In genomic region chr13:69536021-69536420, GRCm38 (mm10) we compare ENCODE assay signal across 9 mouse cellular contexts. TPM values are rescaled to one million over a fixed set of nuclear protein-coding genes. Genes with fewer than 3 reads are reported as not detected.
DNase-seq lines count a peak whose midpoint lies in the region; ATAC-seq and TF ChIP-seq lines count a peak whose summit lies in the region.
"Had no signal": no experiment of that assay in that cellular context is flagged by ENCODE, and none has a peak within 500 bp of the region (broad histone marks: within the 10 kb centered on the region; RNA-seq: fewer than 3 reads in every experiment).

No protein-coding gene starts in this region.

- H3K79me2 ChIP-seq in heart, adult 2 months (replicated peaks; ENCODE audit: control insufficient read depth, insufficient read depth, low read length): peaks cover 5% of the 10 kb centered on the region; the same call in 1 of the 2 replicates
- H3K79me2 ChIP-seq in MEL (ENCODE audit: control insufficient read depth, insufficient read depth, low read length, poor library complexity): peaks cover 34% of the 10 kb centered on the region

- intact Hi-C loops in heart, adult 2 months (cut with DNase I): loop anchor here (2.0 to 10.0 kb wide), 2 partner anchors 77 to 951 kb away; partner anchors contain the start of genes Fastkd3 and Mtrr
- intact Hi-C loops in left cerebral cortex, postnatal 14 days (cut with DNase I): no loop called here

- 73% methylated on average over 4 of the region's 4 CpGs for WGBS in heart, embryonic 12.5 days
- 72% methylated on average over 4 of the region's 4 CpGs for WGBS in heart, adult 2 months
- 78% methylated on average over 4 of the region's 4 CpGs for WGBS in hindbrain, embryonic 14.5 days
- 67% methylated on average over 4 of the region's 4 CpGs for WGBS in liver, postnatal 0 days (ENCODE audit: insufficient replicate concordance)

- H3K27me3 ChIP-seq in heart, embryonic 12.5 days (replicated peaks): no peaks in the 10 kb centered on the region
- no peaks in the 10 kb centered on the region for H3K27me3 ChIP-seq in heart, adult 2 months (ENCODE audit: control insufficient read depth, insufficient read depth, low read length)
- H3K27me3 ChIP-seq in MEL (ENCODE audit: control insufficient read depth in 1 of 2, insufficient read depth in 2 of 2, low read length in 2 of 2): no peaks in the 10 kb centered on the region
- no peaks in the 10 kb centered on the region for H3K27me3 ChIP-seq in hindbrain, embryonic 14.5 days (ENCODE audit: control insufficient read depth, insufficient read depth, low read length)
- no peaks in the 10 kb centered on the region for H3K27me3 ChIP-seq in liver, postnatal 0 days (ENCODE audit: insufficient read depth, low read length)

- H3K4me2 ChIP-seq in heart, embryonic 12.5 days: peak overlapping the region; percentile 91
- peak overlapping the region; percentile 78 for H3K4me2 ChIP-seq in hindbrain, embryonic 14.5 days (replicated peaks)
- H3K4me2 ChIP-seq in liver, postnatal 0 days (ENCODE audit: low read depth, low read length): peak overlapping the region; percentile 98

- no peak for TF ChIP-seq EP300 in heart, adult 2 months (IDR thresholded peaks at IDR 0.05; ENCODE audit: insufficient read depth, low read depth, low read length)
- TF ChIP-seq EP300 in MEL (IDR thresholded peaks at IDR 0.05; ENCODE audit: low read depth in 1 of 2, low read length in 2 of 2): no peak
- no peak for TF ChIP-seq EP300 in liver, postnatal 0 days (IDR thresholded peaks at IDR 0.05; ENCODE audit: low read depth)

- TF ChIP-seq CTCF in heart, adult 2 months (IDR thresholded peaks at IDR 0.05): no peak
- TF ChIP-seq CTCF in MEL (IDR thresholded peaks at IDR 0.05 in 2 of 3, conservative IDR thresholded peaks at IDR 0.05 in 1 of 3; ENCODE audit: control insufficient read depth in 1 of 3, insufficient read depth in 1 of 3, low read depth in 2 of 3, low read length in 3 of 3, poor library complexity in 1 of 3, severe bottlenecking in 1 of 3): no peak
- no peak for TF ChIP-seq CTCF in liver, postnatal 0 days (IDR thresholded peaks at IDR 0.05; ENCODE audit: low read depth)

- peaks cover 63% of the 10 kb centered on the region for H3K4me1 ChIP-seq in heart, embryonic 12.5 days (replicated peaks)
- peaks cover 15% of the 10 kb centered on the region for H3K4me1 ChIP-seq in heart, adult 2 months (ENCODE audit: control insufficient read depth, insufficient read depth, low read length)
- peaks cover 2 to 14% of the 10 kb centered on the region in 2 experiments; a peak in 3 of 4 replicates for H3K4me1 ChIP-seq in MEL (ENCODE audit: control insufficient read depth in 1 of 2, insufficient read depth in 2 of 2, low read length in 2 of 2)
- H3K4me1 ChIP-seq in hindbrain, embryonic 14.5 days (replicated peaks; ENCODE audit: control insufficient read depth, insufficient read depth, low read length): peaks cover 39% of the 10 kb centered on the region
- H3K4me1 ChIP-seq in liver, postnatal 0 days (ENCODE audit: insufficient read depth): peaks cover 21% of the 10 kb centered on the region

- DNase-seq in heart, adult 2 months: no peak
- DNase-seq in MEL (ENCODE audit: low read depth, low spot score): peak; percentile 46
- DNase-seq in hindbrain, embryonic 14.5 days (ENCODE audit: low spot score): no peak
- no peak for DNase-seq in liver, postnatal 0 days
- no peak for DNase-seq in spleen, postnatal 36 days (ENCODE audit: low spot score in 2 of 2)
- no peak for DNase-seq in left cerebral cortex, postnatal 14 days (ENCODE audit: low spot score in 2 of 2)
- DNase-seq in thymus, adult 18-20 months: no peak
- DNase-seq: adrenal gland, adult 2 months had no signal

- H3K27ac ChIP-seq in heart, embryonic 12.5 days (ENCODE audit: poor library complexity, severe bottlenecking): no peak overlapping the region
- H3K27ac ChIP-seq in heart, adult 2 months: no peak overlapping the region
- no peak overlapping the region for H3K27ac ChIP-seq in MEL (ENCODE audit: control insufficient read depth, low read depth, low read length)
- 0 out of 2 replicates have a peak overlapping the region, but pooled peaks have one; percentile 98 for H3K27ac ChIP-seq in hindbrain, embryonic 14.5 days
- H3K27ac ChIP-seq in liver, postnatal 0 days (ENCODE audit: low read depth): peak overlapping the region; percentile 99

- peak overlapping the region; percentile 82; the same call in 1 of the 2 replicates for H3K4me3 ChIP-seq in heart, embryonic 12.5 days
- H3K4me3 ChIP-seq in heart, adult 2 months: no peak overlapping the region
- H3K4me3 ChIP-seq in MEL (ENCODE audit: control insufficient read depth in 1 of 2, insufficient read depth in 1 of 2, low read depth in 2 of 2, low read length in 2 of 2): peak overlapping the region in 1 of 2 experiments; percentile 59; a peak in 2 of 4 replicates
- peak overlapping the region; percentile 94 for H3K4me3 ChIP-seq in hindbrain, embryonic 14.5 days (replicated peaks; ENCODE audit: low read length)
- peak overlapping the region; percentile 93 for H3K4me3 ChIP-seq in liver, postnatal 0 days (ENCODE audit: low read depth, low read length)

- H3K9ac ChIP-seq in heart, embryonic 12.5 days: peak overlapping the region; percentile 96; the same call in 1 of the 2 replicates
- H3K9ac ChIP-seq in heart, adult 2 months (ENCODE audit: low read depth, low read length): no peak overlapping the region
- H3K9ac ChIP-seq in MEL (ENCODE audit: control insufficient read depth, low read depth, low read length, poor library complexity, severe bottlenecking): peak overlapping the region; percentile 13; the same call in 1 of the 2 replicates
- peak overlapping the region; percentile 36; the same call in 1 of the 2 replicates for H3K9ac ChIP-seq in hindbrain, embryonic 14.5 days
- H3K9ac ChIP-seq in liver, postnatal 0 days (replicated peaks): peak overlapping the region; percentile 92

- no peak for ATAC-seq in heart, embryonic 12.5 days (ENCODE audit: insufficient number of reproducible peaks, low FRiP score)
- no peak for ATAC-seq in hindbrain, embryonic 14.5 days (ENCODE audit: low FRiP score)
- no peak for ATAC-seq in liver, postnatal 0 days

- H3K36me3 ChIP-seq in heart, embryonic 12.5 days: no peaks in the 10 kb centered on the region
- no peaks in the 10 kb centered on the region for H3K36me3 ChIP-seq in heart, adult 2 months (ENCODE audit: control insufficient read depth, insufficient read depth, low read length)
- peaks cover 0 to 2% of the 10 kb centered on the region in 2 experiments; a peak in 1 of 4 replicates for H3K36me3 ChIP-seq in MEL (ENCODE audit: control insufficient read depth in 1 of 2, insufficient read depth in 2 of 2, low read length in 2 of 2)
- no peaks in the 10 kb centered on the region for H3K36me3 ChIP-seq in hindbrain, embryonic 14.5 days (replicated peaks; ENCODE audit: control insufficient read depth, insufficient read depth)
- H3K36me3 ChIP-seq in liver, postnatal 0 days (replicated peaks; ENCODE audit: insufficient read depth, low read length): no peaks in the 10 kb centered on the region

- TF ChIP-seq POLR2A in heart, adult 2 months (IDR thresholded peaks at IDR 0.05; ENCODE audit: insufficient read depth, low read depth, low read length): no peak
- no peak for TF ChIP-seq POLR2A in MEL (IDR thresholded peaks at IDR 0.05; ENCODE audit: control insufficient read depth in 1 of 2, insufficient read depth in 1 of 2, low read depth in 1 of 2, low read length in 2 of 2, poor library complexity in 1 of 2)

- no peaks in the 10 kb centered on the region for H3K9me3 ChIP-seq in heart, embryonic 12.5 days (replicated peaks)
- no peaks in the 10 kb centered on the region for H3K9me3 ChIP-seq in MEL (replicated peaks; ENCODE audit: insufficient read depth, low read length)
- H3K9me3 ChIP-seq in hindbrain, embryonic 14.5 days (ENCODE audit: control insufficient read depth, low read length): no peaks in the 10 kb centered on the region
- no peaks in the 10 kb centered on the region for H3K9me3 ChIP-seq in liver, postnatal 0 days (ENCODE audit: low read length)

- TF ChIP-seq RAD21 in MEL (IDR thresholded peaks at IDR 0.05; ENCODE audit: low read depth, low read length): no peak

TF ChIP-seq in MEL, 35 proteins besides CTCF, POLR2A, EP300 and RAD21 (continues in another document):
- TF ChIP-seq ELF1 (IDR thresholded peaks at IDR 0.05; ENCODE audit: low read depth, low read length) (no peak), HCFC1 (IDR thresholded peaks at IDR 0.05; ENCODE audit: low read depth, low read length) (no peak), SIN3A (IDR thresholded peaks at IDR 0.05; ENCODE audit: low read length) (no peak), TCF12 (IDR thresholded peaks at IDR 0.05; ENCODE audit: low read depth, low read length) (no peak), ZMIZ1 (IDR thresholded peaks at IDR 0.05; ENCODE audit: low read depth, low read length) (no peak), TBP (IDR thresholded peaks at IDR 0.05; ENCODE audit: low read depth, low read length) (no peak), ZKSCAN1 (IDR thresholded peaks at IDR 0.05; ENCODE audit: low read depth, low read length) (no peak), MAZ (IDR thresholded peaks at IDR 0.05; ENCODE audit: low read depth, low read length) (no peak), GABPA (IDR thresholded peaks at IDR 0.05; ENCODE audit: low read depth, low read length) (no peak), RCOR1 (IDR thresholded peaks at IDR 0.05; ENCODE audit: low read depth, low read length) (no peak)

RNA-seq across cellular contexts. Expression of gene Tent4a, which starts 1.6 kb away (rescaled TPM):
- polyA plus RNA-seq in heart, embryonic 12.5 days (2016; fragmentation: Nextera tagmentation; extraction: Ambion mirVana): 3.9 and 4.0 TPM in 2 replicates
- total RNA-seq in heart, adult 2 months (2021): 10 to 100 TPM; 11.0 to 12.7 TPM
- 8.1 and 8.9 TPM in 2 replicates for polyA plus RNA-seq in heart, adult 2 months (2012; rRNA removed)
- total RNA-seq in MEL (2012; rRNA removed): 11.5 and 12.2 TPM in 2 replicates
- 10 to 100 TPM in 1 of 2 experiments, not detected in 1; 18.4 TPM for polyA plus RNA-seq in MEL (2012; ENCODE audit: insufficient read depth in 1 of 2, insufficient read length in 2 of 2, low read depth in 1 of 2, low replicate concordance in 2 of 2, missing spikeins in 1 of 2)
- 8.9 and 9.3 TPM in 2 replicates for polyA plus RNA-seq in hindbrain, embryonic 14.5 days (2014; fragmentation: Nextera tagmentation; extraction: Ambion mirVana)
- 1.9 and 2.4 TPM in 2 replicates for polyA plus RNA-seq in liver, postnatal 0 days (2015; fragmentation: Nextera tagmentation; extraction: Ambion mirVana)
- 10 to 100 TPM; 36.8 to 37.4 TPM for total RNA-seq in left cerebral cortex, postnatal 14 days (2021)

RNA-seq across cellular contexts. Expression of gene Nsun2, which starts 2.5 kb away (rescaled TPM):
- polyA plus RNA-seq in heart, embryonic 12.5 days (2016; fragmentation: Nextera tagmentation; extraction: Ambion mirVana): 77.9 and 81.6 TPM in 2 replicates
- 10 to 100 TPM; 40.4 to 47.9 TPM for total RNA-seq in heart, adult 2 months (2021)
- polyA plus RNA-seq in heart, adult 2 months (2012; rRNA removed): 29.3 and 53.3 TPM in 2 replicates
- 303 and 311 TPM in 2 replicates for total RNA-seq in MEL (2012; rRNA removed)
- 100 to 1,000 TPM; 277 to 302 TPM for polyA plus RNA-seq in MEL (2012; ENCODE audit: insufficient read depth in 1 of 2, insufficient read length in 2 of 2, low read depth in 1 of 2, low replicate concordance in 2 of 2, missing spikeins in 1 of 2)
- polyA plus RNA-seq in hindbrain, embryonic 14.5 days (2014; fragmentation: Nextera tagmentation; extraction: Ambion mirVana): 73.3 and 86.6 TPM in 2 replicates
- polyA plus RNA-seq in liver, postnatal 0 days (2015; fragmentation: Nextera tagmentation; extraction: Ambion mirVana): 46.0 and 47.5 TPM in 2 replicates
- total RNA-seq in left cerebral cortex, postnatal 14 days (2021): 10 to 100 TPM; 64.2 to 68.9 TPM

Comparison
In these comparisons a context has a peak if more than half of its experiments do, and no peak if none do; other contexts are left out.
1. H3K27ac ChIP-seq: peak in hindbrain, embryonic 14.5 days (single experiment) and liver, postnatal 0 days (single experiment); none in heart, embryonic 12.5 days (single experiment), heart, adult 2 months (single experiment) and MEL (single experiment).
2. Peak in every context shown above with its lines, with median percentiles within 50 percentile points of each other: H3K4me2 ChIP-seq.